Mouse (Mus musculus) stomach, embryonic 14.5 days (tissue): Measurements from ENCODE around the gene Gps2. TPM values are rescaled to one million over a fixed set of nuclear protein-coding genes. Genes with fewer than 3 reads are reported as not detected.
A peak's percentile ranks its signal among the peaks of the same experiment; 100 is the strongest.
"Not testable (repeated sequence)": the region's sequence is repeated elsewhere in the genome, so short reads cannot be mapped to it uniquely, and the experiment has no call there.

Source experiments
- ATAC-seq: fragments of 200-750 bp; cut with Nextera tagmentation; 2 replicates; pipeline ENCODE4 v1.8.0; 2017; ENCODE audit warnings: low read depth, moderate TSS enrichment; ENCODE audit not compliant: insufficient number of reproducible peaks, insufficient read depth, low FRiP score
- H3K27ac ChIP-seq: fragments of 300-500 bp; sonication (generic); 2 replicates; pipeline ENCODE4 v1.5.1; 2014; ENCODE audit warnings: mild to moderate bottlenecking, low read length, moderate library complexity, mixed read lengths
- H3K27me3 ChIP-seq: fragments of 300-500 bp; sonication (generic); 2 replicates; pipeline ENCODE4 v1.6.1; 2014; ENCODE audit warnings: low read length, control low read depth, mixed read lengths; ENCODE audit not compliant: control insufficient read depth, insufficient read depth
- H3K36me3 ChIP-seq: fragments of 300-500 bp; sonication (generic); 2 replicates; pipeline ENCODE4 v1.6.1; 2014; ENCODE audit warnings: mild to moderate bottlenecking, control low read depth, low read length, moderate library complexity, mixed read lengths; ENCODE audit not compliant: control insufficient read depth, insufficient read depth
- H3K4me1 ChIP-seq: fragments of 300-500 bp; sonication (generic); 2 replicates; pipeline ENCODE4 v1.6.1; 2014; ENCODE audit warnings: low read length, control low read depth, mixed read lengths; ENCODE audit not compliant: control insufficient read depth, insufficient read depth
- H3K4me2 ChIP-seq: fragments of 300-500 bp; sonication (generic); replicated peaks from 2 replicates; pipeline ENCODE4 v1.6.1; 2014; ENCODE audit warnings: low read depth, low read length, control low read depth
- H3K4me3 ChIP-seq: fragments of 300-500 bp; sonication (generic); 2 replicates; pipeline ENCODE4 v1.5.1; 2014; ENCODE audit warnings: low read depth, low read length, control low read depth
- H3K9ac ChIP-seq: fragments of 300-500 bp; sonication (generic); replicated peaks from 2 replicates; pipeline ENCODE4 v1.6.1; 2014; ENCODE audit warnings: low read depth, mild to moderate bottlenecking, control low read depth, low read length, moderate library complexity, mixed read lengths
- H3K9me3 ChIP-seq: fragments of 300-500 bp; sonication (generic); 2 replicates; pipeline ENCODE4 v1.6.1; 2016; ENCODE audit warnings: low read depth, low read length, control low read depth; ENCODE audit not compliant: control insufficient read depth
- WGBS: fragments of 180-500 bp; shearing (Covaris S2); extraction: QIAGEN DNeasy Blood & Tissue Kit; methylation state at CpG from one replicate; pipeline ENCODE4 v1.1.7; 2014; 5-methylcytosine and 5-hydroxymethylcytosine counted together
- polyA plus RNA-seq: library from polyadenylated mRNA; unstranded; fragments of >200 nt; fragmentation: Nextera tagmentation; extraction: Ambion mirVana; gene quantifications from 2 replicates; pipeline ENCODE4 v1.2.1, GENCODE M21; 2014

The Gps2 gene
- polyA plus RNA-seq, 1 experiment from 2014 or later = 80.0 TPM

DNA sequence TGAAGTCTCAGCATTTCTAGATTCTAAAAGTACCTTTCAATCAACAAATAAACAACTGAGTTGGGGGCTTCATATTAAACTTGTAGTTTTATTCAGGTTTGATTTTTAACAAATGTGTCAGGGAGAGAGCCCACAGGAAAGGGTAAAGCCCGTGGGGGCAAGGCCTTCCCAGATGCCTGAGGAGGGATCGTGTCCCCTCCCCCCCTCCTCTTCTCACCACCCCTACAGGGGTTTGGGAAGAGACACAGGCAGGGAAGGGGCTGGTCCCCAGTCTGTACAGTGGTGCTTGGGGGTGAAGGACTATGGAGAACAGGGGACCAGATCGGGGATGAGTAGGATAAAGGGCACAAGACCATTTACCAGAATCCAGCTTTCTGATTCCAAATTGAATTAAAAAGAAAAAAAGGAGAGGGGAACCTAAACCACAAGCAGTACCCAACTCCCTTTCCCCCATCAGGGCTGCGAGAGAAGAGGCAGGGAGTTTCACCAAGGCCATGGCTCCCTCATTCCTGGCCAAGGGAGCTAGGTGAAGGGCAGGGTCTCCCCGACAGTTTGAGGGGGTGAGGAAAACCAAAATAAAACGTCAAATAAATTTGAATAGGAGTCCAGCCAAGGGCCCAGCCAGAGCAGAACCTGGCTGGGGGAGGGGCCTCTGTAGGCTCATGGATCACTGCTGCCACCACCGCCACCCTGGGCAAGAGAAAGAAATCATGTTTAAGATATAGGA is 3.1 kb downstream of the Gps2 start:
- H3K4me2 ChIP-seq, H3K27me3 ChIP-seq, H3K9me3 ChIP-seq, H3K27ac ChIP-seq, ATAC-seq, H3K4me3 ChIP-seq, H3K9ac ChIP-seq: not testable (repeated sequence)
- 63% methylated on average over 7 of the region's 7 CpGs for WGBS
- peaks cover 51% of the 10 kb centered on the region for H3K36me3 ChIP-seq
- peaks cover 26% of the 10 kb centered on the region for H3K4me1 ChIP-seq

DNA sequence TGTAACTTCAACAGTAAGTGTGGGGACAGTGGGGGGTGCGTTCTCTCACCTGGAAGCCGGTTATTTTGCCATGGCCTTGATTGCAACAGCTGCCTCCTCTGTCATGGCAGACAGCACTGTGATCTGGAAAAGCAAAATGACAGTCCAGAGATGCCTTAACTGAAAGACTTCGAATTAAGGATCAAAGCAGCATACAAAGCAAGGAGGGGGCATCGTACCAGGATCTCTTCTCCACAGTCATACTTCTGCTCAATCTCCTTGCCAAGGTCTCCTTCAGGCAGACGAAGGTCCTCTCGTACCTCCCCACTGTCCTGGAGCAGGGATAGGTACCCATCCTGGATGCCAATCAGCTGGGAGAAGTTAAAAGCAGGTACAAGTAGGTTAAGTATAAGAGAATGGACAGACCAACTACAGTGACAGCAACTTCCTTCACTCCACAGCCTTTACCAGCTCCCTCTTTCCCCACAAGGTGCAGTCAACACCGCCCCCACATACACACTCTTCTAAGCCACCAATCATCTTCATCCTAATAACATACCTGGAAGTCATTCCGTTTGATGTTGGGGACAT is 3.8 kb downstream of the Gps2 start:
- ATAC-seq = no peak
- H3K36me3 ChIP-seq = peaks cover 44% of the 10 kb centered on the region
- H3K27me3 ChIP-seq = no peaks in the 10 kb centered on the region
- peaks cover 28% of the 10 kb centered on the region for H3K4me1 ChIP-seq
- 82% methylated on average over 8 of the region's 8 CpGs for WGBS
- no peak overlapping the region for H3K4me2 ChIP-seq
- no peaks in the 10 kb centered on the region for H3K9me3 ChIP-seq
- H3K9ac ChIP-seq = no peak overlapping the region
- no peak overlapping the region for H3K27ac ChIP-seq
- H3K4me3 ChIP-seq = no peak overlapping the region

DNA sequence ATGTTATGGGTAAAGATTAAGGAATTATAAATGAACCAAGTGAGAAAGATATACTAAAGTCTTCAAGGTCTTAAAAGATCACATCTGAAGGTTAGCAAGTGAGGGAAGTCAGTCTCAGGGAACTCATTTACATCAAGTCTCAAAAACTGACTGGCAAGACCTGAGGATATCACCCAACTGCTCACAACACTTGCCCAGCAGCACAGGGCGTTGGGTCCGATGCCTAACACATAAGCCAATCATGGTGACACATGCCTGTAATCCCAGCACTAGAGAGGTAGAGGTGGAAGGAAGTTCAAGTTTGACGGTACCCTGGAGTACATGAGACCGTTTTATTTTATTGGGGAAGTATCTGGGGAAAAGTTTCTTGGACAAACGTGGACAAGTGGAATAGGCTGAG is 4.4 kb downstream of the Gps2 start:
- ATAC-seq = no peak
- Histone ChIP-seq H3K27ac (no peak overlapping the region), H3K4me2 (no peak overlapping the region), H3K36me3 (peaks cover 41% of the 10 kb centered on the region), H3K9ac (no peak overlapping the region), H3K9me3 (no peaks in the 10 kb centered on the region), H3K27me3 (no peaks in the 10 kb centered on the region), H3K4me1 (peaks cover 33% of the 10 kb centered on the region), H3K4me3 (no peak overlapping the region)
- WGBS = 82% methylated on average over 5 of the region's 5 CpGs

DNA sequence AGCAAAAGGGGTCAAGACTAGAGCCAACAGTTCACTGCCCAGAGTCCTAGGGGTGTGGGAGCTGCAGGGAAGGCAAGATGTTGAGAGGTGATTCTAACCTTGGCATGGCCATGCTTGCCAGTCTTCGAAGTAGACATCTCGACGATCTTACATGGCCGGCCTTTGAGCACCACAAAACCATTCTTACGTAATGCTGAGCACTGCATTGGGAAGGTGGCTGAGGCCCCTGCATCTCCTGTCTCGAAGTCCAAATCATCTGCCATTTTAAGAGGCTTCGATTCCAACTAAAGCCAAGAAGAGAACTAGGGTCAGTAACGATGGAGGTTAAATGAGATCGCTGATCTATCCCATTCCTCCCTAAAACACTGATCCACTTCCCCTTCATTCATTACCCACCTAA is 5.4 kb downstream of the Gps2 start:
- Histone ChIP-seq H3K9me3 (no peaks in the 10 kb centered on the region), H3K27ac (0 out of 2 replicates have a peak overlapping the region, but pooled peaks have one; percentile 96), H3K36me3 (peaks cover 41% of the 10 kb centered on the region), H3K27me3 (no peaks in the 10 kb centered on the region), H3K4me1 (peaks cover 33% of the 10 kb centered on the region), H3K9ac (peak overlapping the region; percentile 97; the same call in 1 of the 2 replicates), H3K4me2 (peak overlapping the region; percentile 44), H3K4me3 (peak overlapping the region; percentile 98; the same call in 1 of the 2 replicates)
- 81% methylated on average over 9 of the region's 9 CpGs for WGBS
- ATAC-seq = no peak

DNA sequence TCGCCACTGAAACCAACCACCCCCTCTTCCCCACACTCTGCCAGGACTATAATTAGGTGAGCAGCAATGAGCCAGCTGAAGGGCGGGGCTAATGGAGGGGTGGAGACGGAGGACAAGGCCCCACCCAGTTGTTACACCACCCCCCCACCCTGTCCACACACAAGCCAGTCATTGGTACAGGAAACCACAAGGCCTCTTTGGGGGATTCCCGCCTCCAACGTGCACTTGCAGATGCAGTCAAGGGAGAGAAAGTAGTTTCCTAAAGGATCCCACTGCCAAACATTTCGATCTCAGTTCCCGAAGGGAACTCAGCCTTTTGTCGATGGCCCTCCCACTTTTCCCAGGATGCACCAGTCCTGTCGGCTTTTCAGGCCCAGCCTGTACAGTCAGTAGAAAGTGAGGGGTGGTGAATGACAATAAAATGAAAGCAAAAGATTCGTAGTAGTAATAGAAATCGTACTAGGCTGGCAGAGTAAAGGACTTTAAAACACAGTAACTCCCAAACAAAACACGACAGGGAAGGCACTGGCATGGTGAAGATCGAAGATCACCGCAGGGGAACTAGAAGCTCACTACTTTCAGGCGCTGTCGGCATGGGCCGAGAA is 6.1 kb downstream of the Gps2 start:
- Histone ChIP-seq H3K27ac (peak overlapping the region; percentile 96), H3K27me3 (no peaks in the 10 kb centered on the region), H3K9me3 (no peaks in the 10 kb centered on the region), H3K36me3 (peaks cover 39% of the 10 kb centered on the region), H3K9ac (peak overlapping the region; percentile 97), H3K4me2 (peak overlapping the region; percentile 44), H3K4me3 (peak overlapping the region; percentile 98), H3K4me1 (peaks cover 30% of the 10 kb centered on the region)
- WGBS = 2% methylated on average over 17 of the region's 17 CpGs
- ATAC-seq = no peak

DNA sequence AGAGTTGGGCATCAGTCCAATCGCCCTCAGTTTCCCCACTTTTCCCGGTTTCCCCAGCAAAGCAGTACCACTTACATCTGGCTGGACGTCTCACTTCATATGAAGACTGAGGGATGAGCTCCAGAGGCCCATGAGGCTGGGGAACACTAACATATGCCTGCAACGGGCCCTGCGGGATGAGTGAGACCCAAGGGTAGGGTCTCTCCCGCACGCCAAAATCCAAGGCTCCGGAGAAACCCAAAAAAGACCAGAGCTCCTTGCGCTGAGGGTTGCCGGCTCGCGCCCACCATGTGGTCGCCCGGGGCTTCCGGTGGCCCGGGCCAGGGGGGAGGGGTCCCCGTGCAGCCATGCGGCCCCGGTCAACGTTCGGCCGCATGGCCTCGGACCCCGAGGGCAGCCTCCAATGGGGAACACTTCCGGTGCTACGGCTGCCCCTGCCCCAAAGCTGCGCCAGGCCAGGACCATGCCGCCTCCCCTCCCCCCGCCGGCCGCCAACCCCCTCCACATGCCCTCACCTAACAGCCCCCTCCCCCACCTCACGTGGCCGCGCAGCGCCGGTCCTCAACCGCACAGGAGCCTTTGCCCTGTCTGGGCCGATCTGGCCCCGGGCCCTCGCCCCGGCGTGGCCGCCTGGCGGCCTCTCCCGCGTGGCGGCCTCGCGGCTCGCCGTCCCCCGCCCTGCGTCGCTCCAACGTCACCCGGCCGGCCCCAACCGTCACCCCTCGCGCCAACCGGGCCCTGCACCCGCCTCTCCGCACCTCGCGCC is 6.8 kb downstream of the Gps2 start:
- Histone ChIP-seq H3K36me3 (peaks cover 33% of the 10 kb centered on the region), H3K27ac (peak overlapping the region; percentile 96), H3K27me3 (no peaks in the 10 kb centered on the region), H3K4me2 (peak overlapping the region; percentile 44), H3K4me1 (peaks cover 25% of the 10 kb centered on the region), H3K4me3 (peak overlapping the region; percentile 98), H3K9me3 (no peaks in the 10 kb centered on the region), H3K9ac (peak overlapping the region; percentile 97)
- ATAC-seq = peak; percentile 14
- WGBS = under 1% methylated on average over 60 of the region's 65 CpGs

DNA sequence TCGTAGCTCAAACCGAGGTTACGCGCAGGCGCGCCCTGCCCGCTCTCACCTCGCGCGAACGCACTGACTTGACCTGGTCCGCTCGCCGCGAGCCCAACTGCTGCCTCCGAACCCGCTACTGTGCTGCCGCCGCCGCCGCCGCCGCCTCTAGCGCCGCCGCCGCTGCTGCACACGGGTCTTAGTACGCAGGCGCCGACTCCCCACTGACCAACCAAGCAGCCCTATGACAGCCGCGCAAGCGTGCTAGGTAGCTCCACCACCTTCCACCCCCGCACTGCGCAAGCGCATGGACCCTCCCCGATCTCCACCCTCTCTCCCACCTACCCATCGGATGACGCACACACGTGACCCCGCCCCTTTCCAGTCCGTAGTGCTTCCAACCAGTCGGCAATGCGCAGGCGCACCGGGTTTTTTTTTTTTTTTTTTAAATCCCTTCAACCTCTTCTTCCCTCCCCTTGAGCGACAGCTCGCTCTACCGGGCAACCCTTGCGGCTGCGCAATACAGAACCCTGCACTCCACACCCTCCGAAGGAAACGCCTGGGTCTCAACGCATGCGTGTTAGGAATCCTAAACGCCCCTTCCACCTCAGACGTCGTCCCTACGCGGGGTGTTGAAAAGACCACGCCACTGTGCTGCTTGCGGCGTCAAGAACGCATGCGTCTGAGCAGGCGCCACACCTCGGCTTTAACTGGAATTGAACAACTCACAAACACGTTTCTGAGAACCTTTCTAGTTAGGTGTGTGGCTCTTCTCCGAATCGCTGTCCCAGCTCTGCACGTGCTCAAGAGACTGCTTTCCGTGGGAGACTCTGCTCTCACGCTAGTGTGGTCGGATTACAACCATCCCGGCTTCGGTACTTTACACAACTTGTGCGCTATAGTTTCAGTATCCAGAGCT is 7.7 kb downstream of the Gps2 start, which contains the start of gene Eif5a:
Gene Eif5a, minus strand, starts transcription at position 845 of the 898 bp plus-strand sequence.
- WGBS = under 1% methylated on average over 70 of the region's 78 CpGs
- Histone ChIP-seq H3K4me2 (peak within 1 kb of the TSS; percentile 50), H3K4me1 (peaks cover 16% of the 10 kb centered on the region), H3K9ac (peak within 1 kb of the TSS; percentile 97), H3K4me3 (peak within 1 kb of the TSS; percentile 98), H3K9me3 (no peaks in the 10 kb centered on the region), H3K36me3 (peaks cover 23% of the 10 kb centered on the region), H3K27me3 (no peaks in the 10 kb centered on the region), H3K27ac (peak within 1 kb of the TSS; percentile 99)
- ATAC-seq = peak; percentile 95
